Mouse (Mus musculus) forebrain, embryonic 14.5 days (tissue): ENCODE results near the gene Dhx15. TPM values are rescaled to one million over a fixed set of nuclear protein-coding genes. Genes with fewer than 3 reads are reported as not detected.

Experiments used
- ATAC-seq: fragments of 200-750 bp; cut with Nextera tagmentation; 2 replicates; pipeline ENCODE4 v1.8.0; 2017; ENCODE audit warnings: mild to moderate bottlenecking, moderate library complexity
- DNase-seq: peaks from one replicate; pipeline ENCODE4 v3.0.0-alpha.2; 2015; ENCODE audit warnings: low spot score
- H3K27ac ChIP-seq: fragments of 300-500 bp; sonication (generic); 2 replicates; pipeline ENCODE4 v1.5.1; 2014; ENCODE audit warnings: low read depth, mild to moderate bottlenecking, control low read depth, low read length, moderate library complexity
- H3K27me3 ChIP-seq: fragments of 300-500 bp; sonication (generic); replicated peaks from 2 replicates; pipeline ENCODE4 v1.6.1; 2014; ENCODE audit warnings: low read length, control low read depth, mixed read lengths; ENCODE audit not compliant: control insufficient read depth, insufficient read depth
- H3K36me3 ChIP-seq: fragments of 300-500 bp; sonication (generic); 2 replicates; pipeline ENCODE4 v1.6.1; 2014; ENCODE audit warnings: low read length, control low read depth; ENCODE audit not compliant: control insufficient read depth, insufficient read depth
- H3K4me1 ChIP-seq: fragments of 300-500 bp; sonication (generic); 2 replicates; pipeline ENCODE4 v1.6.1; 2014; ENCODE audit warnings: antibody characterized with exemption, low read length, control low read depth; ENCODE audit not compliant: control insufficient read depth, insufficient read depth
- H3K4me2 ChIP-seq: fragments of 300-500 bp; sonication (generic); 2 replicates; pipeline ENCODE4 v1.6.1; 2014; ENCODE audit warnings: mild to moderate bottlenecking, control low read depth, low read length
- H3K4me3 ChIP-seq: fragments of 300-500 bp; sonication (generic); 2 replicates; pipeline ENCODE4 v1.5.1; 2014; ENCODE audit warnings: low read depth, low read length, control low read depth
- H3K9ac ChIP-seq: fragments of 300-500 bp; sonication (generic); 2 replicates; pipeline ENCODE4 v1.6.1; 2014; ENCODE audit warnings: mild to moderate bottlenecking, low read length, control low read depth, moderate library complexity
- H3K9me3 ChIP-seq: fragments of 300-500 bp; sonication (generic); replicated peaks from 2 replicates; pipeline ENCODE4 v1.6.1; 2016; ENCODE audit warnings: low read length, control low read depth, mixed read lengths; ENCODE audit not compliant: control insufficient read depth
- WGBS: fragments of 180-500 bp; shearing (Covaris S2); extraction: QIAGEN DNeasy Blood & Tissue Kit; methylation state at CpG from one replicate; pipeline ENCODE4 v1.1.7; 2014; 5-methylcytosine and 5-hydroxymethylcytosine counted together
- polyA plus RNA-seq: library from polyadenylated mRNA; unstranded; fragments of >200 nt; fragmentation: Nextera tagmentation; extraction: Ambion mirVana; gene quantifications from 2 replicates; pipeline ENCODE4 v1.2.1, GENCODE M21; 2014

Gene Dhx15
- polyA plus RNA-seq, 1 experiment from 2014 or later: 90.9 TPM

- 79% methylated on average over 3 of the region's 3 CpGs for WGBS
- no peak overlapping the region for H3K4me3 ChIP-seq
- H3K9ac ChIP-seq: no peak overlapping the region
- H3K9me3 ChIP-seq: no peaks in the 10 kb centered on the region
- H3K36me3 ChIP-seq: no peaks in the 10 kb centered on the region
- no peaks in the 10 kb centered on the region for H3K27me3 ChIP-seq
- H3K4me2 ChIP-seq: no peak overlapping the region
- no peak overlapping the region for H3K27ac ChIP-seq
- ATAC-seq (no peak), DNase-seq (no peak)
- H3K4me1 ChIP-seq: no peaks in the 10 kb centered on the region
Measured at GRCm38 (mm10) chr5:52226677-52227076, 36.4 kb upstream of the Dhx15 start.

GRCm38 (mm10) chr5:52221596-52221995 is 31.3 kb upstream of the Dhx15 start:
- H3K4me2 ChIP-seq: no peak overlapping the region
- H3K27ac ChIP-seq: no peak overlapping the region
- WGBS: 81% methylated on average over 5 of the region's 5 CpGs
- no peaks in the 10 kb centered on the region for H3K36me3 ChIP-seq
- H3K4me3 ChIP-seq: no peak overlapping the region
- DNase-seq (no peak), ATAC-seq (no peak)
- no peak overlapping the region for H3K9ac ChIP-seq
- no peaks in the 10 kb centered on the region for H3K9me3 ChIP-seq
- H3K4me1 ChIP-seq: peaks cover 8% of the 10 kb centered on the region; the same call in 1 of the 2 replicates
- no peaks in the 10 kb centered on the region for H3K27me3 ChIP-seq

GRCm38 (mm10) chr5:52220013-52220804 is 29.9 kb upstream of the Dhx15 start:
- H3K27me3 ChIP-seq: no peaks in the 10 kb centered on the region
- H3K9ac ChIP-seq: no peak overlapping the region
- no peaks in the 10 kb centered on the region for H3K9me3 ChIP-seq
- H3K4me1 ChIP-seq: peaks cover 10% of the 10 kb centered on the region; the same call in 1 of the 2 replicates
- no peak overlapping the region for H3K4me3 ChIP-seq
- 82% methylated on average over 14 of the region's 14 CpGs for WGBS
- DNase-seq (no peak), ATAC-seq (no peak)
- H3K4me2 ChIP-seq: no peak overlapping the region
- H3K36me3 ChIP-seq: no peaks in the 10 kb centered on the region
- no peak overlapping the region for H3K27ac ChIP-seq

GRCm38 (mm10) chr5:52218238-52218637 is 27.9 kb upstream of the Dhx15 start:
- DNase-seq (no peak), ATAC-seq (peak; percentile 19; the same call in 1 of the 2 replicates)
- WGBS: 43% methylated on average over 6 of the region's 6 CpGs

GRCm38 (mm10) chr5:52213143-52213900 is 23.0 kb upstream of the Dhx15 start:
- no peaks in the 10 kb centered on the region for H3K27me3 ChIP-seq
- H3K27ac ChIP-seq: no peak overlapping the region
- DNase-seq (no peak), ATAC-seq (no peak)
- H3K4me1 ChIP-seq: peaks cover 7% of the 10 kb centered on the region; the same call in 1 of the 2 replicates
- H3K4me3 ChIP-seq: no peak overlapping the region
- 76% methylated on average over 7 of the region's 7 CpGs for WGBS
- no peaks in the 10 kb centered on the region for H3K36me3 ChIP-seq
- no peak overlapping the region for H3K9ac ChIP-seq
- no peaks in the 10 kb centered on the region for H3K9me3 ChIP-seq
- H3K4me2 ChIP-seq: no peak overlapping the region

More at GRCm38 (mm10) chr5:52218238-52218637, 27.9 kb upstream of the Dhx15 start:
- Histone ChIP-seq H3K36me3 (no peaks in the 10 kb centered on the region), H3K9me3 (no peaks in the 10 kb centered on the region), H3K4me3 (no peak overlapping the region), H3K9ac (no peak overlapping the region), H3K27ac (no peak overlapping the region), H3K27me3 (no peaks in the 10 kb centered on the region), H3K4me1 (peaks cover 10% of the 10 kb centered on the region; the same call in 1 of the 2 replicates), H3K4me2 (peak overlapping the region; percentile 4; the same call in 1 of the 2 replicates)

GRCm38 (mm10) chr5:52191180-52191468 is 810 bp upstream of the Dhx15 start:
- Histone ChIP-seq H3K4me1 (peaks cover 9% of the 10 kb centered on the region), H3K36me3 (no peaks in the 10 kb centered on the region), H3K27me3 (no peaks in the 10 kb centered on the region), H3K4me3 (peak overlapping the region; percentile 97; the same call in 1 of the 2 replicates), H3K27ac (no peak overlapping the region), H3K9ac (peak overlapping the region; percentile 29; the same call in 1 of the 2 replicates), H3K9me3 (no peaks in the 10 kb centered on the region), H3K4me2 (peak overlapping the region; percentile 68)
- WGBS: 50% methylated on average over 1 of the region's 1 CpGs
- DNase-seq (no peak), ATAC-seq (no peak)

- H3K4me3 ChIP-seq: peak overlapping the region; percentile 97
- WGBS: under 1% methylated on average over 63 of the region's 63 CpGs
- peak overlapping the region; percentile 91 for H3K27ac ChIP-seq
- 0 out of 2 replicates have a peak, but pooled peaks cover under 1% of the 10 kb centered on the region for H3K36me3 ChIP-seq
- no peaks in the 10 kb centered on the region for H3K9me3 ChIP-seq
- peak overlapping the region; percentile 99 for H3K9ac ChIP-seq
- peak; percentile 84 for ATAC-seq
- H3K4me2 ChIP-seq: peak overlapping the region; percentile 91
- peak; percentile 62 for DNase-seq
- H3K4me1 ChIP-seq: peaks cover 9% of the 10 kb centered on the region
- H3K27me3 ChIP-seq: no peaks in the 10 kb centered on the region
Measured at GRCm38 (mm10) chr5:52189664-52190365, 499 bp downstream of the Dhx15 start.

- no peak overlapping the region for H3K27ac ChIP-seq
- no peaks in the 10 kb centered on the region for H3K9me3 ChIP-seq
- H3K4me3 ChIP-seq: peak overlapping the region; percentile 97
- WGBS: 49% methylated on average over 3 of the region's 3 CpGs
- peak overlapping the region; percentile 91 for H3K4me2 ChIP-seq
- H3K4me1 ChIP-seq: peaks cover 9% of the 10 kb centered on the region
- ATAC-seq: no peak
- no peaks in the 10 kb centered on the region for H3K27me3 ChIP-seq
- no peak for DNase-seq
- H3K9ac ChIP-seq: peak overlapping the region; percentile 99; the same call in 1 of the 2 replicates
- H3K36me3 ChIP-seq: peaks cover 12% of the 10 kb centered on the region
Measured at GRCm38 (mm10) chr5:52188206-52188605, 2.1 kb downstream of the Dhx15 start.
